Mouse (Mus musculus) c-Kit-positive CD71-negative TER-119-negative erythroid progenitor cells, embryonic 14.5 days (primary cell): ENCODE results near the gene Slc25a14.

Experiments used
- DNase-seq: peaks from one replicate; pipeline ENCODE4 v3.0.0-alpha.2; 2013; ENCODE audit warnings: low read depth

Gene Slc25a14

GRCm38 (mm10) chrX:48623379-48624053 lies at the start of gene Slc25a14:
Gene Slc25a14, plus strand, starts transcription at chrX:48623413.
- peak; percentile 55 for DNase-seq

GRCm38 (mm10) chrX:48583332-48583731 lies 39.9 kb upstream of the Slc25a14 start:
- no peak for DNase-seq

GRCm38 (mm10) chrX:48593721-48594098 lies 29.5 kb upstream of the Slc25a14 start:
- no peak for DNase-seq

GRCm38 (mm10) chrX:48594099-48594760 lies 29.0 kb upstream of the Slc25a14 start, which contains the start of gene Zfp280c:
Gene Zfp280c, minus strand, starts transcription at chrX:48594504.
- DNase-seq, result peak; percentile 30

GRCm38 (mm10) chrX:48596053-48596452 lies 27.2 kb upstream of the Slc25a14 start:
- DNase-seq, result no peak

GRCm38 (mm10) chrX:48596906-48597305 lies 26.3 kb upstream of the Slc25a14 start:
- no peak for DNase-seq

GRCm38 (mm10) chrX:48604872-48605271 lies 18.3 kb upstream of the Slc25a14 start:
- no peak for DNase-seq

- no peak for DNase-seq
Measured at GRCm38 (mm10) chrX:48623049-48623378, 199 bp upstream of the Slc25a14 start.

- no peak for DNase-seq
Measured at GRCm38 (mm10) chrX:48624054-48624420, 824 bp downstream of the Slc25a14 start.

GRCm38 (mm10) chrX:48637032-48637431 lies 13.8 kb downstream of the Slc25a14 start:
- no peak for DNase-seq

- DNase-seq, result no peak
Measured at GRCm38 (mm10) chrX:48644122-48644521, 20.9 kb downstream of the Slc25a14 start.

GRCm38 (mm10) chrX:48666807-48667206 lies 43.6 kb downstream of the Slc25a14 start:
- DNase-seq, result no peak

GRCm38 (mm10) chrX:48669588-48669987 lies 46.4 kb downstream of the Slc25a14 start:
- DNase-seq, result peak; percentile 10

GRCm38 (mm10) chrX:48671714-48672113 lies 48.5 kb downstream of the Slc25a14 start:
- no peak for DNase-seq

GRCm38 (mm10) chrX:48674171-48674570 lies 51.0 kb downstream of the Slc25a14 start, which contains the start of gene Gpr119:
Gene Gpr119, minus strand, starts transcription at chrX:48674478.
- no peak for DNase-seq

GRCm38 (mm10) chrX:48683451-48683850 lies 60.2 kb downstream of the Slc25a14 start:
- DNase-seq, result peak; percentile 37

- DNase-seq, result no peak
Measured at GRCm38 (mm10) chrX:48683857-48684256, 60.6 kb downstream of the Slc25a14 start.

- DNase-seq, result peak; percentile 5
Measured at GRCm38 (mm10) chrX:48694460-48694859, 71.2 kb downstream of the Slc25a14 start.

GRCm38 (mm10) chrX:48694864-48695371 lies 71.7 kb downstream of the Slc25a14 start, which contains the start of gene Rbmx2:
Gene Rbmx2, plus strand, starts transcription at chrX:48695004.
- peak; percentile 69 for DNase-seq

GRCm38 (mm10) chrX:48709701-48710100 lies 86.5 kb downstream of the Slc25a14 start:
- DNase-seq, result no peak
